Mouse (Mus musculus): ENCODE measurements at regions not wholly inside any gene's neighbourhood (a gene's known extent, or its start where the extent isn't known, plus 50 kb on each side); places are given as distances from the start of the nearest gene placed in this dataset.

- DNase-seq, result peak; percentile 36
These were observed 139.4 kb downstream of the Gm15262 start for GRCm38 (mm10) chrX:161426625-161427024.

- DNase-seq, result no peak
These were observed 140.8 kb downstream of the Gm15262 start for GRCm38 (mm10) chrX:161428012-161428411.

DNA sequence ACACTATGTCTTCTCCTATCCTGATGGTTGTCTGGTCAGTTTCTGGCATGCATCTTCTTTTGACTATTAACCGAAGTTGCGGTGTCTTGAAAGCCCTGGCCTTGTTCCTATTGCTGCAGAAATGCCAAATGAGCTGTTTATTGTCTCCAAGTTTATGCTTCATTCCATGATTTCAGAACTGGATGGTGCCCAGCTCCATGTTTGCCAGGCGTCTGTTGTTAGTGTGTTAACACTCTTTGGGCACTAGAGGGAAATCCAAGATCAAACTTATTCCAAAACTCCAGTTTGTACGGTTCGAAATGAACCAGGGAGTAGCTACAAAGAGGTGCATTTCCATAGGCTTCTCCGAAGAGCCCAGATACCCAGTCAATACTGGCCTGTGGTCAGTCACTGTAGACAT, 148.1 kb downstream of the Gm15262 start:
- no peak for DNase-seq

Data from cerebellum, adult 9-10 months (tissue).